Mouse (Mus musculus) v-Abl transformed pro-B cells (cell line): Measurements from ENCODE around the gene Lypla2.

Source experiments
- in situ Hi-C, 2 experiments: fragments of 400-800 bp; cut with MboI; formaldehyde crosslinking; loops; one replicate each; pipeline ENCODE4 v1.15.1; 2025; ENCODE audit not compliant: unreplicated experiment in 2 of 2

The Lypla2 gene

GRCm38 (mm10) chr4:135950365-135950764 is 22.1 kb downstream of the Lypla2 start:
- in situ Hi-C loops, result loop anchor here (5.0 to 10.0 kb wide), 2 partner anchors 204 to 212 kb away; no protein-coding TSS in a partner anchor

GRCm38 (mm10) chr4:135949911-135950310 is 22.5 kb downstream of the Lypla2 start:
- in situ Hi-C loops, result loop anchor here (5.0 to 25.0 kb wide), 5 partner anchors 102 to 438 kb away; partner anchors contain the start of genes Ifnlr1 (in 1 of the 2) and Rpl11 (in 1 of the 2)

- in situ Hi-C loops, result loop anchor here (5.0 to 25.0 kb wide), 3 partner anchors 103 to 437 kb away; partner anchors contain the start of genes Ifnlr1 (in 1 of the 2) and Rpl11 (in 1 of the 2)
These were observed 23.0 kb downstream of the Lypla2 start for GRCm38 (mm10) chr4:135949475-135949874.

GRCm38 (mm10) chr4:135948142-135948541 is 24.3 kb downstream of the Lypla2 start:
- in situ Hi-C loops, result loop anchor here (5.0 to 25.0 kb wide), 3 partner anchors 104 to 436 kb away; partner anchors contain the start of genes Ifnlr1 (in 1 of the 2) and Rpl11 (in 1 of the 2)

GRCm38 (mm10) chr4:135946659-135947301 is 25.6 kb downstream of the Lypla2 start:
- in situ Hi-C loops, result loop anchor here (5.0 to 25.0 kb wide), 3 partner anchors 106 to 434 kb away; partner anchors contain the start of genes Ifnlr1 (in 1 of the 2) and Rpl11 (in 1 of the 2)

- in situ Hi-C loops, result loop anchor here (5.0 to 25.0 kb wide), 3 partner anchors 106 to 434 kb away; partner anchors contain the start of genes Ifnlr1 (in 1 of the 2) and Rpl11 (in 1 of the 2)
These were observed 26.2 kb downstream of the Lypla2 start, which contains the start of gene Hmgcl for GRCm38 (mm10) chr4:135946278-135946658. TSS of gene Hmgcl (plus strand) at chr4:135946448.

- in situ Hi-C loops, result loop anchor here (5.0 to 25.0 kb wide), 3 partner anchors 107 to 433 kb away; partner anchors contain the start of genes Ifnlr1 (in 1 of the 2) and Rpl11 (in 1 of the 2)
These were observed 26.7 kb downstream of the Lypla2 start for GRCm38 (mm10) chr4:135945706-135946105.

- in situ Hi-C loops, result loop anchor here (10.0 to 25.0 kb wide), 2 partner anchors 259 to 431 kb away; partner anchors contain the start of gene Ifnlr1 (in 1 of the 2)
These were observed 29.0 kb downstream of the Lypla2 start for GRCm38 (mm10) chr4:135943389-135943788.

GRCm38 (mm10) chr4:135942193-135942592 is 30.2 kb downstream of the Lypla2 start:
- in situ Hi-C loops, result loop anchor here (10.0 to 25.0 kb wide), 2 partner anchors 257 to 430 kb away; partner anchors contain the start of gene Ifnlr1 (in 1 of the 2)

GRCm38 (mm10) chr4:135941026-135941425 is 31.4 kb downstream of the Lypla2 start:
- in situ Hi-C loops, result loop anchor here (10.0 to 25.0 kb wide), 2 partner anchors 256 to 429 kb away; partner anchors contain the start of gene Ifnlr1 (in 1 of the 2)

GRCm38 (mm10) chr4:135938858-135939257 is 33.6 kb downstream of the Lypla2 start:
- in situ Hi-C loops, result loop anchor here (5.0 to 25.0 kb wide), 2 partner anchors 137 to 427 kb away; no protein-coding TSS in a partner anchor

- in situ Hi-C loops, result loop anchor here (5.0 to 25.0 kb wide), 2 partner anchors 133 to 423 kb away; no protein-coding TSS in a partner anchor
These were observed 36.9 kb downstream of the Lypla2 start for GRCm38 (mm10) chr4:135935502-135935901.

- in situ Hi-C loops, result loop anchor here (5.0 to 25.0 kb wide), 2 partner anchors 133 to 423 kb away; no protein-coding TSS in a partner anchor
These were observed 37.5 kb downstream of the Lypla2 start for GRCm38 (mm10) chr4:135934708-135935500.

- in situ Hi-C loops, result loop anchor here (25.0 kb wide), 1 partner anchor 420 kb away; no protein-coding TSS in a partner anchor
These were observed 40.6 kb downstream of the Lypla2 start for GRCm38 (mm10) chr4:135931832-135932231.

GRCm38 (mm10) chr4:135930239-135930638 is 42.2 kb downstream of the Lypla2 start:
- in situ Hi-C loops, result loop anchor here (25.0 kb wide), 1 partner anchor 418 kb away; no protein-coding TSS in a partner anchor

- in situ Hi-C loops, result loop anchor here (25.0 kb wide), 1 partner anchor 418 kb away; no protein-coding TSS in a partner anchor
These were observed 42.6 kb downstream of the Lypla2 start for GRCm38 (mm10) chr4:135929828-135930227.

- in situ Hi-C loops, result loop anchor here (25.0 kb wide), 1 partner anchor 417 kb away; no protein-coding TSS in a partner anchor
These were observed 43.0 kb downstream of the Lypla2 start for GRCm38 (mm10) chr4:135929405-135929804.

- in situ Hi-C loops, result loop anchor here (25.0 kb wide), 1 partner anchor 416 kb away; no protein-coding TSS in a partner anchor
These were observed 44.0 kb downstream of the Lypla2 start for GRCm38 (mm10) chr4:135928376-135928775.

GRCm38 (mm10) chr4:135926861-135927260 is 45.6 kb downstream of the Lypla2 start:
- in situ Hi-C loops, result loop anchor here (25.0 kb wide), 1 partner anchor 415 kb away; no protein-coding TSS in a partner anchor
